Mouse (Mus musculus): ENCODE measurements around the gene Cldn34c2.
"Not testable (repeated sequence)": the region's sequence is repeated elsewhere in the genome, so short reads cannot be mapped to it uniquely, and the experiment has no call there.

Cldn34c2 gene

DNA sequence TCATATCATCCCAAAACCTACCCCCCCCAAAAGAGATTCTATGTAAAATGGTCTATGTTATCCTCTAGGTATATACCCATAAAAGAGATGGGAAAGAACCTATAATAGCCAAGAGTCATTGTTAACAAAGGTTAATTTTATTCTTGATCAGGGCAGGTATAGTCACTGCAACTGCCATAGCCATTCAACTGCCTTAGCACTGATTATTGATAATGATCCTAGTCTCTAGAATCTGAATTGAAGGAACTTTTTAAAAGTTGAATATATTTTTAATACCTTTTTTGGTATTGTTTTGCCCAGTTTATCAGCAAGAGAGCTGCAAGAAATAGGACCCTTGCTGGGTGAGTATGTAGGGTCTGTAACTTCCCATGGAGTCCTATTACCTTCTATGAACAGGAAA is at the start of gene Cldn34c2:
Cldn34c2 (plus strand) TSS at position 301 of the 400 bp plus-strand sequence.
- DNase-seq (ENCODE audit: low spot score): not testable (repeated sequence)

DNA sequence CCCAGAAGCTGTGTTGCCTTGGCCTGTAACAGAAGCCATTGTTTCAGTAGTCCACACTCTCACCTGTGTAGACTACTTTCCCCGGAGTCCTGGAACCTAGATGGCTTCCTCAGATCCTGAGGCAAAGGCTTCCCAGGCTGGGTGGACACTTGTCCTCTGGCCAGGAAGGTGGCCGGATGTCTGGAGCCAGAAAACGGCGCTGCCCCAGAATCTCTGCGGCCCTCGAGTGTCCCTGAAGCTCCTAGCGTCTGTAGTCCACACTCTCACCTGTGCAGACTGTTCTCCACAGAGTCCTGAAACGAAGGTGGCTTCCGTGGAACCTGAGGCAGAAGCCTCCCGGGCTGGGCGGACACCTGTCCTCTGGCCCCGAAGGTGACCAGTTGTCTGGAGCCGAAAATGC is 30.1 kb upstream of the Cldn34c2 start:
- DNase-seq (ENCODE audit: low spot score): not testable (repeated sequence)

DNA sequence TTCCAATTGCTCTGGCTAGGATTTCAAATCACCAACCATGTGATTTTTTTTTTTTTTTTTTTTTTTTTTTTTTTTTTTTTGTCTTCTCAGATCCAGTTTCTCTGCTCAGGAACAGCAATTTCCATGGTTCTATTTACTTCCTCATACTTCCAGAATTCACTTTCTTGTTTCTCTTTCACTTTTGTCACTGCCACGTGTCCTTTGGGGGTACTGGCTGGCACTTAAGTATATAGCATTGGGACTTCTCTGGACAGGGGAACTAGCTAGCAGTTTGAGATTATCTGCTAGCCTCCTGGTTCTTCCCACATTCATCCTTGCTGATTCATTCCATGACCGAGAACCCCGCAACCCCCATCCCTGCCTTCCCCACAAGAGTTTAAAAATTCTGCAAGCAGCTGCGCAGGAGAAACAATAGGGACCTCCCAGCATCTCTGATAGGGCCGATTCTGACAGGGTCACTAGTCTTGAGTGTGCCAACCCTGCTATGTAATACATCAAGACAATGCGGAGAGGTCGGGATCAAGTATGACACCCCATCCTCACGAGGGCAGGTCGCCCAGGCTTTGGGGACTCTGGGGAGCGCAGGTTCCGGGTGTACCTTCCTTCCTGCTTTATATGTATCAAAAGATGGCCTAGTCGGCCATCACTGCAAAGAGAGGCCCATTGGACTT is 30.8 kb downstream of the Cldn34c2 start:
- DNase-seq (ENCODE audit: low spot score): not testable (repeated sequence)
